Mouse (Mus musculus) lung, postnatal 10 days (tissue): Measurements from ENCODE around the gene Ncs1.

Source experiments
- DNase-seq: peaks from one replicate; pipeline ENCODE4 v3.0.0; 2021

The Ncs1 gene

GRCm38 (mm10) chr2:31245051-31245450, 572 bp upstream of the Ncs1 start:
- DNase-seq: no peak

- peak; percentile 27 for DNase-seq
These were observed 788 bp downstream of the Ncs1 start for GRCm38 (mm10) chr2:31246251-31246971.

- DNase-seq: no peak
These were observed 3.2 kb downstream of the Ncs1 start for GRCm38 (mm10) chr2:31248856-31249255.

GRCm38 (mm10) chr2:31252167-31252566, 6.5 kb downstream of the Ncs1 start:
- no peak for DNase-seq

GRCm38 (mm10) chr2:31253463-31253862, 7.8 kb downstream of the Ncs1 start:
- no peak for DNase-seq

GRCm38 (mm10) chr2:31254806-31255205, 9.2 kb downstream of the Ncs1 start:
- no peak for DNase-seq

- peak; percentile 84 for DNase-seq
These were observed 10.6 kb downstream of the Ncs1 start for GRCm38 (mm10) chr2:31255952-31256938.

GRCm38 (mm10) chr2:31257096-31257495, 11.5 kb downstream of the Ncs1 start:
- DNase-seq: no peak

- DNase-seq: peak; percentile 89
These were observed 13.2 kb downstream of the Ncs1 start for GRCm38 (mm10) chr2:31258609-31259366.

GRCm38 (mm10) chr2:31259367-31259920, 13.8 kb downstream of the Ncs1 start:
- peak; percentile 19 for DNase-seq

- DNase-seq: no peak
These were observed 14.9 kb downstream of the Ncs1 start for GRCm38 (mm10) chr2:31260549-31260948.

- DNase-seq: peak; percentile 68
These were observed 17.4 kb downstream of the Ncs1 start for GRCm38 (mm10) chr2:31263039-31263461.

- peak; percentile 74 for DNase-seq
These were observed 18.2 kb downstream of the Ncs1 start for GRCm38 (mm10) chr2:31263746-31264378.

GRCm38 (mm10) chr2:31267447-31267846, 21.8 kb downstream of the Ncs1 start:
- no peak for DNase-seq

GRCm38 (mm10) chr2:31268631-31269030, 23.0 kb downstream of the Ncs1 start:
- DNase-seq: no peak

- DNase-seq: no peak
These were observed 23.6 kb downstream of the Ncs1 start for GRCm38 (mm10) chr2:31269188-31269587.

- DNase-seq: no peak
These were observed 24.2 kb downstream of the Ncs1 start for GRCm38 (mm10) chr2:31269847-31270246.

- no peak for DNase-seq
These were observed 24.8 kb downstream of the Ncs1 start for GRCm38 (mm10) chr2:31270470-31270869.

GRCm38 (mm10) chr2:31271071-31271470, 25.4 kb downstream of the Ncs1 start:
- DNase-seq: no peak

GRCm38 (mm10) chr2:31274993-31275392, 29.4 kb downstream of the Ncs1 start:
- no peak for DNase-seq

- DNase-seq: no peak
These were observed 32.2 kb downstream of the Ncs1 start for GRCm38 (mm10) chr2:31277810-31278209.

GRCm38 (mm10) chr2:31278483-31278882, 32.9 kb downstream of the Ncs1 start:
- no peak for DNase-seq
